Mouse (Mus musculus) CH12.LX (cell line): ENCODE results near the gene Naa60. TPM values are rescaled to one million over a fixed set of nuclear protein-coding genes. Genes with fewer than 3 reads are reported as not detected.
A peak's percentile ranks its signal among the peaks of the same experiment; 100 is the strongest.

Source experiments
- DNase-seq: peaks from one replicate; pipeline ENCODE4 v3.0.0-alpha.2; 2013; ENCODE audit errors: extremely low read depth
- H3K27ac ChIP-seq: 2 replicates; pipeline ENCODE4 v1.5.1; 2012; ENCODE audit warnings: low read depth, mild to moderate bottlenecking, control low read depth, moderate library complexity; ENCODE audit not compliant: insufficient read depth
- H3K27me3 ChIP-seq: replicated peaks from 2 replicates; pipeline ENCODE3; 2012; ENCODE audit warnings: inconsistent platforms
- H3K36me3 ChIP-seq, 2 experiments: replicated peaks in 1 of 2; 2 replicates each; pipeline versions ENCODE3 to v1.6.1; 2012; ENCODE audit warnings: inconsistent platforms in 1 of 2, low read length in 1 of 2, mild to moderate bottlenecking in 1 of 2, mixed read lengths in 1 of 2, moderate library complexity in 1 of 2; ENCODE audit not compliant: control insufficient read depth in 1 of 2, insufficient read depth in 1 of 2
- H3K4me1 ChIP-seq, 2 experiments: 2 replicates each; pipeline ENCODE4 v1.6.1; 2012; ENCODE audit warnings: inconsistent platforms in 1 of 2, moderate library complexity in 1 of 2; ENCODE audit not compliant: insufficient read depth in 2 of 2, control insufficient read depth in 1 of 2
- H3K4me2 ChIP-seq: 2 replicates; pipeline ENCODE4 v1.6.1; 2012; ENCODE audit warnings: low read depth, mild to moderate bottlenecking, control low read depth; ENCODE audit not compliant: poor library complexity, insufficient read depth, severe bottlenecking
- H3K4me3 ChIP-seq, 3 experiments: fragments of 150-350 bp in 1 of 3; sonication (generic) in 1 of 3; replicated peaks in 1 of 3; 2 replicates each; pipeline versions ENCODE3 to v1.5.1; 2011 to 2012; ENCODE audit warnings: low read depth in 2 of 3, low read length in 2 of 3, mild to moderate bottlenecking in 2 of 3, moderate library complexity in 2 of 3, control low read depth in 1 of 3, improper control_type of control experiment in 1 of 3, inconsistent platforms in 1 of 3, mixed read lengths in 1 of 3; ENCODE audit not compliant: poor library complexity in 1 of 3
- H3K79me2 ChIP-seq: replicated peaks from 2 replicates; pipeline ENCODE4 v1.6.1; 2012; ENCODE audit warnings: mild to moderate bottlenecking, moderate library complexity; ENCODE audit not compliant: control insufficient read depth, poor library complexity, insufficient read depth, severe bottlenecking; ENCODE audit errors: extremely low read depth
- H3K9ac ChIP-seq: 2 replicates; pipeline ENCODE4 v1.6.1; 2012; ENCODE audit warnings: low read depth, mild to moderate bottlenecking, control low read depth, moderate library complexity; ENCODE audit not compliant: insufficient read depth
- H3K9me3 ChIP-seq: replicated peaks from 2 replicates; pipeline ENCODE3; 2012; ENCODE audit warnings: low read length, inconsistent platforms, mixed read lengths
- CHD1 ChIP-seq: IDR thresholded peaks from 2 replicates; pipeline ENCODE4 v1.6.1; 2012; ENCODE audit warnings: low read depth, low read length, improper control_type of control experiment, inconsistent platforms
- GABPA ChIP-seq: IDR thresholded peaks from 2 replicates; pipeline ENCODE4 v1.6.1; 2012; ENCODE audit warnings: low read depth, low read length, improper control_type of control experiment, inconsistent platforms; ENCODE audit not compliant: insufficient replicate concordance
- HCFC1 ChIP-seq: IDR thresholded peaks from 2 replicates; pipeline ENCODE4 v1.6.1; 2012; ENCODE audit warnings: low read depth, mild to moderate bottlenecking, inconsistent platforms, low read length, improper control_type of control experiment
- JUND ChIP-seq: conservative IDR thresholded peaks from 2 replicates; pipeline ENCODE4 v1.6.1; 2011; ENCODE audit warnings: low read depth, low read length, improper control_type of control experiment
- MEF2A ChIP-seq: IDR thresholded peaks from 2 replicates; pipeline ENCODE4 v1.6.1; 2014; ENCODE audit warnings: low read depth, mild to moderate bottlenecking, inconsistent platforms, low read length, improper control_type of control experiment, borderline replicate concordance
- POLR2A ChIP-seq: IDR thresholded peaks from 2 replicates; pipeline ENCODE4 v1.6.1; 2011; ENCODE audit warnings: low read depth, mild to moderate bottlenecking, improper control_type of control experiment, low read length
- RCOR1 ChIP-seq: conservative IDR thresholded peaks from 2 replicates; pipeline ENCODE4 v1.6.1; 2012; ENCODE audit warnings: low read depth, mild to moderate bottlenecking, inconsistent platforms, low read length, improper control_type of control experiment
- ZC3H11A ChIP-seq: IDR thresholded peaks from 2 replicates; pipeline ENCODE4 v1.6.1; 2012; ENCODE audit warnings: low read depth, mild to moderate bottlenecking, inconsistent platforms, low read length, improper control_type of control experiment
- dilution Hi-C: fragments of 300-500 bp; cut with MboI; formaldehyde crosslinking; loops from 2 replicates; pipeline ENCODE4 v1.14.3; 2020; ENCODE audit warnings: low sequenced_read_pairs; ENCODE audit not compliant: extremely low pct_unique_long_range_greater_than_20kb, extremely low pct_ligation_motif_present
- in situ Hi-C: fragments of 300-500 bp; cut with MboI; formaldehyde crosslinking; loops from 3 replicates; pipeline ENCODE4 v1.14.3; 2019; ENCODE audit warnings: low sequenced_read_pairs, low pct_ligation_motif_present, low pct_unique_long_range_greater_than_20kb, mixed read lengths
- polyA plus RNA-seq: library from polyadenylated mRNA; unstranded; fragments of >175 nt; gene quantifications from 2 replicates; pipeline ENCODE4 v1.2.1, GENCODE M21; 2012; ENCODE audit warnings: low read depth; ENCODE audit not compliant: insufficient read length
- total RNA-seq, 2 experiments: library from RNA; depleted of rRNA; stranded (reverse); fragments of 300-350 nt in 1 of 2; fragments of >200 nt in 1 of 2; gene quantifications; 2 replicates each; pipeline ENCODE4 v1.2.3; 2012 to 2014

Naa60 gene
- total and polyA plus RNA-seq, 3 experiments = 26.4 to 81.5 (median 31.9) TPM

- H3K27ac ChIP-seq = no peak overlapping the region
- H3K36me3 ChIP-seq = peaks cover 0 to 22% of the 10 kb centered on the region in 2 experiments
- no peak overlapping the region for H3K4me3 ChIP-seq
- in situ Hi-C loops = no loop called here
- H3K79me2 ChIP-seq = no peaks in the 10 kb centered on the region
- no peak overlapping the region for H3K4me2 ChIP-seq
- dilution Hi-C loops = no loop called here
- H3K4me1 ChIP-seq = peaks cover 0 to 10% of the 10 kb centered on the region in 2 experiments; a peak in 2 of 4 replicates
- peak; percentile 24 for DNase-seq
- no peak overlapping the region for H3K9ac ChIP-seq
- TF ChIP-seq GABPA (no peak), CHD1 (no peak), RCOR1 (no peak), ZC3H11A (no peak), HCFC1 (no peak), MEF2A (no peak), POLR2A (no peak), JUND (no peak)
- TF ChIP-seq, all 38 proteins: peak for 0
- Histone ChIP-seq H3K27me3 (no peaks in the 10 kb centered on the region), H3K9me3 (no peaks in the 10 kb centered on the region)
Observed at GRCm38 (mm10) chr16:3951141-3951540, 79.0 kb downstream of the Naa60 start.

Other genes starting within 250 kb of the Naa60 start
- gene Mefv, start 154.3 kb upstream of the Naa60 start, total RNA-seq (2012; rRNA removed) = not detected in 2 replicates
- gene Mefv, start 154.3 kb upstream of the Naa60 start, total RNA-seq (2014; rRNA removed) = not detected in 2 replicates
- gene Mefv, start 154.3 kb upstream of the Naa60 start, polyA plus RNA-seq = not detected in 2 replicates
- gene Zfp263, start 128.3 kb upstream of the Naa60 start, total RNA-seq (2012; rRNA removed) = 17.4 and 22.2 TPM in 2 replicates
- gene Zfp263, start 128.3 kb upstream of the Naa60 start, total RNA-seq (2014; rRNA removed) = 24.2 and 25.8 TPM in 2 replicates
- gene Zfp263, start 128.3 kb upstream of the Naa60 start, polyA plus RNA-seq = 20.4 and 21.4 TPM in 2 replicates
- not detected in 2 replicates for gene Olfr15, start 41.5 kb upstream of the Naa60 start, total RNA-seq (2012; rRNA removed)
- not detected in 2 replicates for gene Olfr15, start 41.5 kb upstream of the Naa60 start, total RNA-seq (2014; rRNA removed)
- not detected in 2 replicates for gene Olfr15, start 41.5 kb upstream of the Naa60 start, polyA plus RNA-seq
- gene Zfp174, start 25.1 kb upstream of the Naa60 start, total RNA-seq (2012; rRNA removed) = 0.59 and 0.98 TPM in 2 replicates
- 0.24 and 0.26 TPM in 2 replicates for gene Zfp174, start 25.1 kb upstream of the Naa60 start, total RNA-seq (2014; rRNA removed)
- gene Zfp174, start 25.1 kb upstream of the Naa60 start, polyA plus RNA-seq = 0.33 and 0.37 TPM in 2 replicates
- gene Zfp597, start 12.2 kb downstream of the Naa60 start, total RNA-seq (2012; rRNA removed) = 10.4 and 13.4 TPM in 2 replicates
- 17.5 and 17.8 TPM in 2 replicates for gene Zfp597, start 12.2 kb downstream of the Naa60 start, total RNA-seq (2014; rRNA removed)
- gene Zfp597, start 12.2 kb downstream of the Naa60 start, polyA plus RNA-seq = 10.5 and 11.0 TPM in 2 replicates
- 0.88 and 0.89 TPM in 2 replicates for gene Gm20695, start 12.3 kb downstream of the Naa60 start, total RNA-seq (2012; rRNA removed)
- gene Gm20695, start 12.3 kb downstream of the Naa60 start, total RNA-seq (2014; rRNA removed) = 1.2 and 1.7 TPM in 2 replicates
- gene Gm20695, start 12.3 kb downstream of the Naa60 start, polyA plus RNA-seq = not detected in 2 replicates
- gene 1700037C18Rik, start 36.3 kb downstream of the Naa60 start, total RNA-seq (2012; rRNA removed) = 11.9 TPM in 2 replicates
- 15.9 and 18.1 TPM in 2 replicates for gene 1700037C18Rik, start 36.3 kb downstream of the Naa60 start, total RNA-seq (2014; rRNA removed)
- 14.7 and 15.2 TPM in 2 replicates for gene 1700037C18Rik, start 36.3 kb downstream of the Naa60 start, polyA plus RNA-seq
- 33.7 and 37.6 TPM in 2 replicates for gene Cluap1, start 36.4 kb downstream of the Naa60 start, total RNA-seq (2012; rRNA removed)
- gene Cluap1, start 36.4 kb downstream of the Naa60 start, total RNA-seq (2014; rRNA removed) = 46.5 and 47.9 TPM in 2 replicates
- 47.0 and 56.1 TPM in 2 replicates for gene Cluap1, start 36.4 kb downstream of the Naa60 start, polyA plus RNA-seq
- gene Nlrc3, start 104.3 kb downstream of the Naa60 start, total RNA-seq (2012; rRNA removed) = 0.13 and 0.34 TPM in 2 replicates
- gene Nlrc3, start 104.3 kb downstream of the Naa60 start, total RNA-seq (2014; rRNA removed) = not detected in 2 replicates
- gene Nlrc3, start 104.3 kb downstream of the Naa60 start, polyA plus RNA-seq = 0.37 and 0.69 TPM in 2 replicates
- 30.4 and 33.3 TPM in 2 replicates for gene Slx4, start 131.4 kb downstream of the Naa60 start, total RNA-seq (2012; rRNA removed)
- 13.4 and 14.9 TPM in 2 replicates for gene Slx4, start 131.4 kb downstream of the Naa60 start, total RNA-seq (2014; rRNA removed)
- gene Slx4, start 131.4 kb downstream of the Naa60 start, polyA plus RNA-seq = 40.2 and 47.4 TPM in 2 replicates
- 0.64 and 0.80 TPM in 2 replicates for gene Dnase1, start 164.6 kb downstream of the Naa60 start, total RNA-seq (2012; rRNA removed)
- gene Dnase1, start 164.6 kb downstream of the Naa60 start, total RNA-seq (2014; rRNA removed) = 0.69 TPM in 1 of 2 replicates, not detected in the other
- 4.3 and 5.9 TPM in 2 replicates for gene Dnase1, start 164.6 kb downstream of the Naa60 start, polyA plus RNA-seq
- 163 and 167 TPM in 2 replicates for gene Trap1, start 205.5 kb downstream of the Naa60 start, total RNA-seq (2012; rRNA removed)
- gene Trap1, start 205.5 kb downstream of the Naa60 start, total RNA-seq (2014; rRNA removed) = 143 and 145 TPM in 2 replicates
- 284 and 287 TPM in 2 replicates for gene Trap1, start 205.5 kb downstream of the Naa60 start, polyA plus RNA-seq